Mouse (Mus musculus): ENCODE data around the gene Rpgr. TPM values are rescaled to one million over a fixed set of nuclear protein-coding genes. Genes with fewer than 3 reads are reported as not detected.

Rpgr gene
- polyA plus RNA-seq, 1 experiment from 2014 or later = 4.3 TPM

DNA sequence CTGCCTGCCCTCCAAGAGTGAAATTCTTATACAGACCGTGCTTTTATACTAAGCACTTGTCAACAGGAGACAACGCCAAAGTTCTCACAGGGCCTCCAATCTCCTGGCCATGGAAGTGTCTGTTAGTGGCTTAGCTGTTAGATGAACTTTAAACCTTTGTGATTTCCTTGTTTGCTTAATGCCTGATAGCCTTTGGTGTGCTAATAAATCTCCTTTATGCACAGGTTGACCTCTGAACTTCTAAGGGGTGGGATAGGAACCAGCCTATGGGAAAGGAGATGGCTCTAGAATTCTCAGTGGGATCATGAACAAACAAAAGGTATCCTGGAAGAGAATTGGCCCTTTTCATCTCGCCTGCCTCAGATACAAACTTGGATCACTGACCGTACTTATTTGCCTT, 22.8 kb upstream of the Rpgr start:
- no peaks in the 10 kb centered on the region for H3K27me3 ChIP-seq (ENCODE audit: control insufficient read depth, insufficient read depth, low read length)
- no peaks in the 10 kb centered on the region for H3K36me3 ChIP-seq (ENCODE audit: control insufficient read depth, insufficient read depth, low read length)
- ATAC-seq (ENCODE audit: low FRiP score, low TSS enrichment) (no peak), DNase-seq (ENCODE audit: low spot score) (no peak)
- H3K9me3 ChIP-seq (ENCODE audit: control insufficient read depth, low read length) = no peaks in the 10 kb centered on the region
- TF ChIP-seq CTCF (IDR thresholded peaks at IDR 0.05; ENCODE audit: low read depth) (no peak), EP300 (optimal IDR thresholded peaks at IDR 0.05) (no peak)
- 48% methylated on average over 4 of the region's 4 CpGs for WGBS
- no peak overlapping the region for H3K9ac ChIP-seq (ENCODE audit: low read length)
- H3K4me3 ChIP-seq (ENCODE audit: low read depth, low read length) = no peak overlapping the region
- H3K27ac ChIP-seq (replicated peaks) = no peak overlapping the region
- H3K4me2 ChIP-seq (replicated peaks; ENCODE audit: low read depth) = no peak overlapping the region
- no peaks in the 10 kb centered on the region for H3K4me1 ChIP-seq (replicated peaks; ENCODE audit: control insufficient read depth, insufficient read depth)

DNA sequence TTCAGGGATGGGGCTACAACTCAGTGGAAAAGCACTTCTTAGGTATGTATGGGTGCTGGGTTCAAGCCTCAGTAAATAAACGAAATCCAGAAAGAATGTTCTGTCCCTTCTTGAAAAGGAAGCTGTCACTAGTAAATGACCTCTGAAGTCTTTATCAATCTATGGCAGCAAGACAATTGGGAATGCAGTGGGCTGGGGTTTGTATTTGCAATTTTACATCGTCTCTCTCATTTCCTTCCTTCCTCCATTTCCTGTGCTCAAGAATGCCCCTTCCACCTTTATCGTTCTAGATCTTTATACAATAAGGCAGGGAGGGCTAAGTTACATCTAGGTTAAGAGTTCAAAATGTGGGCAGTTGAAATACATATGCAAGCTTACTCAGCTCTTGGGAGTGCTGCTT, 17.9 kb upstream of the Rpgr start:
- ATAC-seq (ENCODE audit: low FRiP score, low TSS enrichment) = no peak
- 75% methylated on average over 3 of the region's 3 CpGs for WGBS
- no peak for TF ChIP-seq EP300 (optimal IDR thresholded peaks at IDR 0.05)
- no peak for TF ChIP-seq CTCF (IDR thresholded peaks at IDR 0.05; ENCODE audit: low read depth)

DNA sequence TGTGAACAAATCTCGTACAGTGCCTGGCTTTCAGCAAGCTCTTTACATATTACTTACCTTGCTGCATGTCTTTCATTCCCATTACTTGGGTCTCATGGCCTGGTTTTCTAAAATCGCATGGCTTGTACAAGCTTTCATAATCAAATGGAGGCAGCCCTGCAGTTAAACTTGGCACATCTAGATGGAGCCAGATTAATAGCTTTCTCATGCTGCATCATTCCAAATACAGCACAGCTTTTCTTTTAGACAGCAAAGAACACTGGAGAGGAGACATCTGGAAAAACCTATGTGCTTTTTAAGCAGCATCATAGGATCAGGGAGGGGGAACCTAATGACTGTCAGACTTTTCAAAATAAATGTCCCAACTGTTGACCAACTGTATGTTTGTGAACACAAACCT, 16.3 kb upstream of the Rpgr start:
- no peaks in the 10 kb centered on the region for H3K36me3 ChIP-seq (ENCODE audit: control insufficient read depth, insufficient read depth, low read length)
- H3K27ac ChIP-seq (replicated peaks) = no peak overlapping the region
- ATAC-seq (ENCODE audit: low FRiP score, low TSS enrichment) = no peak
- no peak overlapping the region for H3K4me2 ChIP-seq (replicated peaks; ENCODE audit: low read depth)
- H3K4me1 ChIP-seq (replicated peaks; ENCODE audit: control insufficient read depth, insufficient read depth) = no peaks in the 10 kb centered on the region
- no peak overlapping the region for H3K4me3 ChIP-seq (ENCODE audit: low read depth, low read length)
- H3K9me3 ChIP-seq (ENCODE audit: control insufficient read depth, low read length) = no peaks in the 10 kb centered on the region
- no peak for DNase-seq (ENCODE audit: low spot score)
- H3K9ac ChIP-seq (ENCODE audit: low read length) = no peak overlapping the region
- 60% methylated on average over 2 of the region's 2 CpGs for WGBS
- H3K27me3 ChIP-seq (ENCODE audit: control insufficient read depth, insufficient read depth, low read length) = no peaks in the 10 kb centered on the region
- no peak for TF ChIP-seq EP300 (optimal IDR thresholded peaks at IDR 0.05)
- TF ChIP-seq CTCF (IDR thresholded peaks at IDR 0.05; ENCODE audit: low read depth) = peak; percentile 53

More for the DNA sequence above, 17.9 kb upstream of the Rpgr start:
- Histone ChIP-seq H3K27ac (replicated peaks) (no peak overlapping the region), H3K4me3 (ENCODE audit: low read depth, low read length) (no peak overlapping the region), H3K4me1 (replicated peaks; ENCODE audit: control insufficient read depth, insufficient read depth) (no peaks in the 10 kb centered on the region), H3K9me3 (ENCODE audit: control insufficient read depth, low read length) (no peaks in the 10 kb centered on the region), H3K4me2 (replicated peaks; ENCODE audit: low read depth) (no peak overlapping the region), H3K36me3 (ENCODE audit: control insufficient read depth, insufficient read depth, low read length) (no peaks in the 10 kb centered on the region), H3K9ac (ENCODE audit: low read length) (no peak overlapping the region), H3K27me3 (ENCODE audit: control insufficient read depth, insufficient read depth, low read length) (no peaks in the 10 kb centered on the region)
- no peak for DNase-seq (ENCODE audit: low spot score)

DNA sequence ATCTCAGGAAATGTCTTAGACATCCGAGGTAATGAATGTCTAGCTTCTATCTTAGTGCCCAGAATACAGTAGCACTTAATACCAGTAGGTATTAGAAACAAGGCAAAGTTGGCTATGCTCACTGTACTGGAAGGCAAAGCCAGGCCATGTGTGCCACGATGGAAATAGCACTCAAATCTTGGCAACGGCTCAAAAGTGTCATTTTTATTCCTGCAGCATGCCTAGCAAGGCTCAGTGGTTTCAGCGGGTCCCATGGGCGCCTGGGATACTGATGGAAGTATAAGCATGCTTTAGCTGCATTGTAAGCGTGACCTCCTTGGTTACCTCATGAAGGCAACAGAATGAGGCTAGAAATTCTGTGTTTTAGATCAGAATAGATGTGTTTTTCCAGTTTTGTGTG, 2.6 kb upstream of the Rpgr start:
- 66% methylated on average over 6 of the region's 6 CpGs for WGBS
- H3K9me3 ChIP-seq (ENCODE audit: control insufficient read depth, low read length) = no peaks in the 10 kb centered on the region
- no peak overlapping the region for H3K9ac ChIP-seq (ENCODE audit: low read length)
- DNase-seq (ENCODE audit: low spot score) (no peak), ATAC-seq (ENCODE audit: low FRiP score, low TSS enrichment) (no peak)
- H3K36me3 ChIP-seq (ENCODE audit: control insufficient read depth, insufficient read depth, low read length) = no peaks in the 10 kb centered on the region
- no peaks in the 10 kb centered on the region for H3K27me3 ChIP-seq (ENCODE audit: control insufficient read depth, insufficient read depth, low read length)
- H3K4me3 ChIP-seq (ENCODE audit: low read depth, low read length) = no peak overlapping the region
- H3K4me1 ChIP-seq (replicated peaks; ENCODE audit: control insufficient read depth, insufficient read depth) = no peaks in the 10 kb centered on the region
- no peak overlapping the region for H3K4me2 ChIP-seq (replicated peaks; ENCODE audit: low read depth)
- no peak overlapping the region for H3K27ac ChIP-seq (replicated peaks)
- TF ChIP-seq CTCF (IDR thresholded peaks at IDR 0.05; ENCODE audit: low read depth) = no peak

DNA sequence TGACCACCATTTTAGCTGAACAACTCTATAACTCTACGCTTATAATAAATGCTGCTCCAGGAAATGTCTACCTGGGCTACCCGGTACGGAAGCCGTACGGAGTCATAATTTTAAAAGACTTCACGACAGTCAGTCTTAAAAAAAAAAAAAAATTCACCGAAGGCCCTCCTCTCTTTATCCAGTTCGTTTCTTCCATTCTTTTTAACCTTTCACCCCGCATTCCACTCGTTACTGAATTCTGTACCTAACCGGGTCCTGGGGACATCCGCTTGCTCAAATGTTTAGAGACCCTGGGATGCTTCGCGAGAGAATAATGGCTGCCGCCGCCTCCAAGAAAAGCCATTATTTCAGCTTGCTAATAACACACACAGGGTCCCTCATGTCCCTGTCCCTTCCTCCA, 748 bp downstream of the Rpgr start:
- TF ChIP-seq CTCF (IDR thresholded peaks at IDR 0.05; ENCODE audit: low read depth) (no peak), EP300 (optimal IDR thresholded peaks at IDR 0.05) (no peak)
- peak; percentile 60 for ATAC-seq (ENCODE audit: low FRiP score, low TSS enrichment)

DNA sequence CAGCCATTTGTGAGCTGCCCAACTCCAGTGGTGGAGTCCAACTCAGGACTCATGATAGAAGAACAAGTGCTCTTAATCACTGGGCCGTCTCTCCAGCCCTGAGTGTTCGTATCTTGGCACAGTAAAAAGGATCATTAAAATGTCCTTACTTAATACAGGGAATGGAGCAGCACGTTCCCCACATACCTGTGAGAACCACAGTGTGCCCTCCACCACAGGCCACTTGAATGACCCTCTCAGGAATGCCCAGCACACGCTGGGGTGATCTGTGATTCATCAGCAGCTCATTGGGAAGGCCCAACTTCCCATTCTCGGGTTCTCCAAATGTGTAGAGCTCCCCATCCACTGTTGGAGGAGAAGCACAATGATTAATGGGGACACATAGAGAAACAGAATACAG, 10.8 kb downstream of the Rpgr start:
- Histone ChIP-seq H3K36me3 (ENCODE audit: control insufficient read depth, insufficient read depth, low read length) (no peaks in the 10 kb centered on the region), H3K27me3 (ENCODE audit: control insufficient read depth, insufficient read depth, low read length) (no peaks in the 10 kb centered on the region), H3K9ac (ENCODE audit: low read length) (no peak overlapping the region), H3K4me1 (replicated peaks; ENCODE audit: control insufficient read depth, insufficient read depth) (no peaks in the 10 kb centered on the region), H3K4me2 (replicated peaks; ENCODE audit: low read depth) (no peak overlapping the region), H3K9me3 (ENCODE audit: control insufficient read depth, low read length) (no peaks in the 10 kb centered on the region), H3K4me3 (ENCODE audit: low read depth, low read length) (no peak overlapping the region), H3K27ac (replicated peaks) (no peak overlapping the region)
- 84% methylated on average over 5 of the region's 5 CpGs for WGBS
- no peak for DNase-seq (ENCODE audit: low spot score)
- TF ChIP-seq CTCF (IDR thresholded peaks at IDR 0.05; ENCODE audit: low read depth) = no peak
- TF ChIP-seq EP300 (optimal IDR thresholded peaks at IDR 0.05) = no peak
- no peak for ATAC-seq (ENCODE audit: low FRiP score, low TSS enrichment)

More for the DNA sequence above, 748 bp downstream of the Rpgr start:
- Histone ChIP-seq H3K4me2 (replicated peaks; ENCODE audit: low read depth) (peak overlapping the region; percentile 42), H3K27me3 (ENCODE audit: control insufficient read depth, insufficient read depth, low read length) (no peaks in the 10 kb centered on the region), H3K9me3 (ENCODE audit: control insufficient read depth, low read length) (no peaks in the 10 kb centered on the region), H3K4me1 (replicated peaks; ENCODE audit: control insufficient read depth, insufficient read depth) (no peaks in the 10 kb centered on the region), H3K4me3 (ENCODE audit: low read depth, low read length) (peak overlapping the region; percentile 53), H3K9ac (ENCODE audit: low read length) (peak overlapping the region; percentile 63), H3K27ac (replicated peaks) (peak overlapping the region; percentile 85), H3K36me3 (ENCODE audit: control insufficient read depth, insufficient read depth, low read length) (no peaks in the 10 kb centered on the region)
- DNase-seq (ENCODE audit: low spot score) = no peak
- 20% methylated on average over 16 of the region's 16 CpGs for WGBS

Data from stomach, postnatal 0 days (tissue).